Mouse (Mus musculus) lung, postnatal 0 days (tissue): ENCODE measurements at regions not wholly inside any gene's neighbourhood (a gene's known extent, or its start where the extent isn't known, plus 50 kb on each side); places are given as distances from the start of the nearest gene placed in this dataset.

Experiments
- CTCF ChIP-seq: IDR thresholded peaks from 2 replicates; pipeline ENCODE4 v1.5.1; 2016; ENCODE audit warnings: antibody characterized with exemption, mild to moderate bottlenecking
- EP300 ChIP-seq: IDR thresholded peaks from 2 replicates; pipeline ENCODE4 v1.6.1; 2016; ENCODE audit warnings: antibody characterized with exemption, mild to moderate bottlenecking, control low read depth

DNA sequence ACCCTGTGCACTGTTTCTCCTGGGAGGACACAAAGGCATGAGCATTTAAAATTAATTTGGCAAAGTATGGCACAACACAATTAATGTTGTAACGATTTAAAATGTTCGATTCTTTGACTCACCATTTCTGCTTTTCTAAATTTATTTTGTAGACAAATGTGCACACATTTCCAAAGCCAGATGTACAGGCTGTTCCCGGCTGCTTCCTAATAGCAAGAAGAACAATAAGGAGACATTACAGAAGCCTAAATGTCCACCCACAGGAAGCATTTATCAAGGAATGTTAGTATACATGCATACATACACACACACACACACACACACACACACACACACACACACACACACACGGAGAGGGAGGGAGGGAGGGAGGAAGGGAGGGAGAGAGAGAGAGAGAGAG is 179.1 kb upstream of the Gm10131 start:
- TF ChIP-seq CTCF (no peak), EP300 (peak; percentile 90)
